Mouse (Mus musculus) liver, adult 2 months (tissue): ENCODE data around the gene C7. TPM values are rescaled to one million over a fixed set of nuclear protein-coding genes. Genes with fewer than 3 reads are reported as not detected.

Experiments
- DNase-seq: peaks from one replicate; pipeline ENCODE4 v3.0.0-alpha.2; 2011; ENCODE audit warnings: low read depth, low spot score; ENCODE audit errors: extremely low read depth
- H3K27ac ChIP-seq: fragments of 200-500 bp; replicated peaks from 2 replicates; pipeline ENCODE4 v1.5.1; 2012; ENCODE audit warnings: low read depth, mild to moderate bottlenecking, control low read depth, inconsistent platforms, low read length; ENCODE audit not compliant: insufficient read depth
- H3K27me3 ChIP-seq: fragments of 200-500 bp; 2 replicates; pipeline ENCODE4 v1.6.1; 2012; ENCODE audit warnings: mild to moderate bottlenecking, moderate library complexity, low read length, inconsistent platforms; ENCODE audit not compliant: control insufficient read depth, insufficient read depth
- H3K36me3 ChIP-seq: fragments of 200-500 bp; 2 replicates; pipeline ENCODE4 v1.6.1; 2012; ENCODE audit warnings: low read length, inconsistent platforms; ENCODE audit not compliant: control insufficient read depth, insufficient read depth
- H3K4me1 ChIP-seq: fragments of 200-500 bp; 2 replicates; pipeline ENCODE4 v1.6.1; 2011; ENCODE audit warnings: low read length; ENCODE audit not compliant: control insufficient read depth, insufficient read depth
- H3K4me3 ChIP-seq: fragments of 200-500 bp; 2 replicates; pipeline ENCODE4 v1.5.1; 2011; ENCODE audit warnings: low read depth, mild to moderate bottlenecking, control low read depth, low read length, moderate library complexity; ENCODE audit not compliant: insufficient read depth
- H3K79me2 ChIP-seq: fragments of 200-500 bp; 2 replicates; pipeline ENCODE4 v1.6.1; 2012; ENCODE audit warnings: inconsistent platforms, mild to moderate bottlenecking, low read length, moderate library complexity; ENCODE audit not compliant: control insufficient read depth, insufficient read depth
- H3K9ac ChIP-seq: fragments of 200-500 bp; 2 replicates; pipeline ENCODE4 v1.6.1; 2012; ENCODE audit warnings: low read depth, mild to moderate bottlenecking, control low read depth, inconsistent platforms, low read length
- CTCF ChIP-seq: fragments of 200-500 bp; IDR thresholded peaks from 2 replicates; pipeline ENCODE4 v1.5.1; 2011; ENCODE audit warnings: low read depth, low read length, control low read depth
- POLR2A ChIP-seq: fragments of 200-500 bp; IDR thresholded peaks from 2 replicates; pipeline ENCODE4 v1.6.1; 2011; ENCODE audit warnings: low read length, control low read depth; ENCODE audit not compliant: insufficient read depth; ENCODE audit errors: extremely low read depth
- WGBS: fragments of 180-500 bp; shearing (Covaris S2); methylation state at CpG from one replicate; pipeline ENCODE4 v1.1.7; 2018; 5-methylcytosine and 5-hydroxymethylcytosine counted together
- polyA plus RNA-seq: library from polyadenylated mRNA; depleted of rRNA; stranded (reverse); fragments of >200 nt; gene quantifications from 2 replicates; pipeline ENCODE4 v1.2.3, GENCODE M21; 2012; rRNA removed
- total RNA-seq: library from RNA; depleted of rRNA; stranded (reverse); fragments of >200 nt; gene quantifications from 2 replicates; pipeline ENCODE4 v1.2.3, GENCODE M21; 2014; rRNA removed

Gene C7
- total RNA-seq = 0.46 and 0.94 TPM in 2 replicates
- 0.11 and 0.22 TPM in 2 replicates for polyA plus RNA-seq

DNA sequence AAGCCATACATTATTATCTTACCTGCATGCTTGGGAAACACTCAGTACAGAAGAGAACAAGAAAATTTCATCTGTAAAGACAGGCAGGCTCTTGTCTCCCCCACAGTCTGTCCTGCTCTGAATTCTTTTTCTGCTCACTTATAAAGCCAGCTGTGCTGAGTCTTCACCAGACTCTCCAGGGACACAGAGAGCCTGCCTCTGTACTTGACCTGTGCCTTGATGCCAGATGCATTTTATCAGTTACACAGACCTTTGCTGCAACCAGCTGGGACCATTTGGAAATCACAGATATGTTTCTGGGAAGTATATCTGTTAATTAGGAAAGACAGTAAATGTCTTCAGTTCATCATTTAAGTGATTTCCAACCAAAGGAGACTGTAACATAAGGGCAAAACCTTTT is at the start of gene C7:
TSS of gene C7 (minus strand) at position 106 of the 400 bp plus-strand sequence.
- H3K9ac ChIP-seq = no peak within 1 kb of the TSS
- H3K27me3 ChIP-seq = no peaks in the 10 kb centered on the region
- DNase-seq = no peak
- H3K27ac ChIP-seq = no peak within 1 kb of the TSS
- no peaks in the 10 kb centered on the region for H3K36me3 ChIP-seq
- no peak for TF ChIP-seq CTCF
- no peak for TF ChIP-seq POLR2A
- no peak within 1 kb of the TSS for H3K4me3 ChIP-seq
- H3K4me1 ChIP-seq = no peaks in the 10 kb centered on the region
- H3K79me2 ChIP-seq = no peaks in the 10 kb centered on the region

DNA sequence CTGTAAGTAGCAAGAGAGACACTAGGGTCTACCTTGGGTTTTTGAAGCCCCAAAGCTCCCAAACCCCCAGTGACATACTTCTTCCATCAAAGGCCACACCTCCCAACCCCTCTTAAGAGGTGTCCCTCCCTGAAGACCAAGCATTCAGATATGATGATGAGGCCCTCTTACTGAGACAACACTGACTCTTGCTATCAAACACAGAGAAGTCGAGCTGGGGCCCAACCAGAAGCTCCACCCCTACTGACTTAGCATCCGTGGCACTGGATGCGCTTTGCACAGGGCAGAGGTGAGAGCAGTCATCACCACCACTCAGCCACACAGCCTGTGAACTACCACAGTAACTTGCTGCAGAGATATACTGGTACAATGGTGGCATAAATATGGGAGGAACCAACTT is 49.1 kb upstream of the C7 start:
- Histone ChIP-seq H3K9ac (no peak overlapping the region), H3K4me3 (no peak overlapping the region), H3K27ac (no peak overlapping the region), H3K79me2 (peaks cover 5% of the 10 kb centered on the region), H3K36me3 (peaks cover 3% of the 10 kb centered on the region), H3K27me3 (no peaks in the 10 kb centered on the region), H3K4me1 (peaks cover 10% of the 10 kb centered on the region; the same call in 1 of the 2 replicates)
- no peak for TF ChIP-seq CTCF
- TF ChIP-seq POLR2A = no peak
- WGBS = 86% methylated on average over 3 of the region's 3 CpGs
- no peak for DNase-seq

DNA sequence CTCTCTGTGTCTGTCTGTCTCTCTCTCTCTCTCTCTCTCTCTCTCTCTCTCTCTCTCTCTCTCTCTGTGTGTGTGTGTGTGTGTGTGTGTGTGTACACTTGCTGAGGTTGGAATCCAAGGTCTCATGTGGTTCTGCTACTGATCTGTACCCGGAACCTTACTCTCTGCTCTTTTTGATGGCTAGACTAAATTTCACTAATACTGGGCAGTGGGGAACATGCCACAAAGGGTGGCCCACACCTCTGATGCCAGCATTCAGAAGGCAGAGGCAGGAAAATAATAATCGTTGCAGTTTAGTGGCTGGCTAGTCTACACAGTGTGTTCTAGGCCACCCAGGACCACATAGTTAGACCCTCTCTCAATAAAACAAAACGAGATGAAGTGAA is 45.1 kb upstream of the C7 start:
- peaks cover 4% of the 10 kb centered on the region; the same call in 1 of the 2 replicates for H3K79me2 ChIP-seq
- peak overlapping the region; percentile 98 for H3K27ac ChIP-seq
- H3K4me1 ChIP-seq = peaks cover 7% of the 10 kb centered on the region
- TF ChIP-seq CTCF (no peak), POLR2A (no peak)
- no peaks in the 10 kb centered on the region for H3K27me3 ChIP-seq
- H3K9ac ChIP-seq = peak overlapping the region; percentile 90; the same call in 1 of the 2 replicates
- H3K4me3 ChIP-seq = peak overlapping the region; percentile 23; the same call in 1 of the 2 replicates
- DNase-seq = peak; percentile 68
- H3K36me3 ChIP-seq = peaks cover 9% of the 10 kb centered on the region
- 34% methylated on average over 3 of the region's 3 CpGs for WGBS

DNA sequence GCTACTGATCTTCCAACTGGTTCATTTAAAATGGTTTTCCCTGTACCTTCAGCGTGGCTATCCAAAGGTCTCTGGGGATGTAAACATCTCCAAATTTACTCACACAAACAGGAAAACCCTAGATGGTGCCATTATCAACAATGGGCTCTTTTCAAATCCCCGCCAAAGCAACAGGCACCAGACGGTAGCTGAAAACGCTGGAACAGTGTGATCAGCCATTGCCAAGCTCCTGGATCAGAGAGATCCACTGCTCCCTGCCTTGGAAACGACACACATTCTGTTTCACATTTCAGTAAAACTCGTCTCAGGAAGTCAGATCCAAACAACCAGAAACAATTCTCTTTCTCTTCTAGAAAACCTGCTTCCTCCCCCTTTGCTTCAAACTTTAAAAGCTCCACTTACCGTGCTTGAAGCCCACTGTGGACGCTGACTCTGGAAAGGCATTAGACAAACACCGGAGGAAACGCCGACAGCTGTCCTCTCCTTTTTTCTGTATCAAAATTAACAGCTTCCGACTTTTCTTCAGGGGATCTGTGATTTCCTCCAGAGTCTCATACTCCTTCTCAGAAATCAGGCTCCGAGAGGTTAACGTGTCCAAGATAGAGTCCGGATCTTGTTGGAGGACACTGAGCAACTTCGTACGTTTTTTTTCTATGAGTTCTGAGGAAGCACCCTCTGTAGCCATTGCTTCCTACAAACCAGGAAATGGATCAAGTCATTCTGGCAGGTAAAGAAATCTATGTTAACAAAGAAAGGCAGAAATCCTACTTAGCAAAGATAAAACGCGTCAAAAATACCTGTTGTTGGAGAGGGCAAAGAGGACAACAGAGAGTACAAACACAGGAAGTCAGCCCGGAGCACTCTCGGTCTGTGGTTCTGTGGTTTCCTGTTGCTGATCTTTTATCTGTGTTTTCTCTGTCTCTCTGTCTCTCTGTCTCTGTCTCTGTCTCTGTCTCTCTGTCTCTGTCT is 44.4 kb upstream of the C7 start, which contains the start of gene Card6:
TSS of gene Card6 (minus strand) at position 854 of the 969 bp plus-strand sequence.
- peak; percentile 72 for DNase-seq
- H3K4me3 ChIP-seq = peak within 1 kb of the TSS; percentile 81
- H3K36me3 ChIP-seq = peaks cover 10% of the 10 kb centered on the region
- WGBS = 4% methylated on average over 21 of the region's 21 CpGs
- peak within 1 kb of the TSS; percentile 98 for H3K27ac ChIP-seq
- TF ChIP-seq POLR2A (no peak), CTCF (no peak)
- peaks cover 4% of the 10 kb centered on the region; the same call in 1 of the 2 replicates for H3K79me2 ChIP-seq
- peaks cover 7% of the 10 kb centered on the region for H3K4me1 ChIP-seq
- no peaks in the 10 kb centered on the region for H3K27me3 ChIP-seq
- H3K9ac ChIP-seq = peak within 1 kb of the TSS; percentile 90

DNA sequence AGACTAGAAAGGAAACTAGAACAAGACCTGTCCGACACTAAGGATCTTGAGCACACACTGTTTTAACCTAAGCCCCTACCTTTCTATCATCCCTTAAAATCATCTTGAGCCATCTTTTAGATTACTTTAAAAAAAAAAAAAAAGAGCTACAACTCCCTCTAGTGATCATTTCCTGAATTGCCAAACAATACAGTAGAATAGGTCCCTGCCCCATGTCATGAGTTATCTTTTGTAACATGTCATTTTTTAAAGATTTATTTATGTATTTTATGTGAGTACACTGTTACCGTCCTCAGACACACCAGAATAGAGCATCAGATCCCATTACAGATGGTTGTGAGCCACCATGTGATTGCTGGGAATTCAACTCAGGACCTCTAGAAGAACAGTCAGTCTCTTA is 42.8 kb upstream of the C7 start:
- Histone ChIP-seq H3K27ac (no peak overlapping the region), H3K4me1 (peaks cover 7% of the 10 kb centered on the region), H3K36me3 (peaks cover 20% of the 10 kb centered on the region), H3K79me2 (peaks cover 4% of the 10 kb centered on the region; the same call in 1 of the 2 replicates), H3K9ac (no peak overlapping the region), H3K4me3 (no peak overlapping the region), H3K27me3 (no peaks in the 10 kb centered on the region)
- peak; percentile 31 for DNase-seq
- no peak for TF ChIP-seq POLR2A
- no peak for TF ChIP-seq CTCF
- WGBS = 52% methylated on average over 2 of the region's 2 CpGs
